Mouse (Mus musculus): ENCODE results near the gene Olfr65. TPM values are rescaled to one million over a fixed set of nuclear protein-coding genes. Genes with fewer than 3 reads are reported as not detected.

Olfr65 gene
- total RNA-seq, 2 experiments from 2014 or later = not detected

Other genes starting within 250 kb of the Olfr65 start
- gene Olfr623, start 239.8 kb upstream of the Olfr65 start, total RNA-seq (2021) = not detected
- not detected for gene Olfr624, start 232.3 kb upstream of the Olfr65 start, total RNA-seq (2021)
- gene Olfr625-ps1, start 220.8 kb upstream of the Olfr65 start, total RNA-seq (2021) = not detected
- gene Olfr243, start 188.8 kb upstream of the Olfr65 start, total RNA-seq (2021) = not detected
- not detected for gene Olfr628, start 173.1 kb upstream of the Olfr65 start, total RNA-seq (2021)
- not detected for gene Olfr629, start 158.5 kb upstream of the Olfr65 start, total RNA-seq (2021)
- not detected for gene Olfr630, start 146.2 kb upstream of the Olfr65 start, total RNA-seq (2021)
- not detected for gene Olfr69, start 131.9 kb upstream of the Olfr65 start, total RNA-seq (2021)
- gene Olfr68, start 123.8 kb upstream of the Olfr65 start, total RNA-seq (2021) = not detected
- not detected for gene Olfr67, start 111.7 kb upstream of the Olfr65 start, total RNA-seq (2021)
- gene Hbb-bt, start 89.5 kb upstream of the Olfr65 start, total RNA-seq (2021) = 1,000 to 10,000 TPM; 1,102 to 1,464 TPM
- gene Hbb-bs, start 75.4 kb upstream of the Olfr65 start, total RNA-seq (2021) = over 10,000 TPM in 1 of 2 experiments, 1,000 to 10,000 TPM in 1; 9,168 to 11,645 TPM
- not detected for gene Hbb-bh2, start 63.0 kb upstream of the Olfr65 start, total RNA-seq (2021)
- gene Hbb-bh1, start 60.3 kb upstream of the Olfr65 start, total RNA-seq (2021) = not detected
- gene Hbb-y, start 50.3 kb upstream of the Olfr65 start, total RNA-seq (2021) = not detected
- not detected for gene Olfr66, start 17.2 kb upstream of the Olfr65 start, total RNA-seq (2021)
- gene Olfr64, start 9.0 kb upstream of the Olfr65 start, total RNA-seq (2021) = not detected
- not detected for gene Olfr631, start 25.3 kb downstream of the Olfr65 start, total RNA-seq (2021)
- gene Olfr632, start 30.9 kb downstream of the Olfr65 start, total RNA-seq (2021) = not detected
- not detected for gene Olfr633, start 41.0 kb downstream of the Olfr65 start, total RNA-seq (2021)
- gene Olfr635, start 67.7 kb downstream of the Olfr65 start, total RNA-seq (2021) = not detected
- not detected for gene Olfr638, start 95.3 kb downstream of the Olfr65 start, total RNA-seq (2021)
- not detected for gene Olfr639, start 113.8 kb downstream of the Olfr65 start, total RNA-seq (2021)
- not detected for gene Olfr640, start 122.1 kb downstream of the Olfr65 start, total RNA-seq (2021)
- gene Olfr641, start 132.0 kb downstream of the Olfr65 start, total RNA-seq (2021) = not detected
- gene Olfr642, start 149.2 kb downstream of the Olfr65 start, total RNA-seq (2021) = not detected
- not detected for gene 4930516K23Rik, start 158.0 kb downstream of the Olfr65 start, total RNA-seq (2021)
- gene Olfr644, start 168.4 kb downstream of the Olfr65 start, total RNA-seq (2021) = not detected
- not detected for gene Olfr645, start 182.0 kb downstream of the Olfr65 start, total RNA-seq (2021)
- gene Olfr646, start 201.4 kb downstream of the Olfr65 start, total RNA-seq (2021) = not detected
- gene Ubqln5, start 226.3 kb downstream of the Olfr65 start, total RNA-seq (2021) = not detected
- gene Olfr643, start 233.9 kb downstream of the Olfr65 start, total RNA-seq (2021) = not detected
- not detected for gene Ubqln3, start 239.8 kb downstream of the Olfr65 start, total RNA-seq (2021)
- not detected for gene Ubqlnl, start 247.1 kb downstream of the Olfr65 start, total RNA-seq (2021)